Mouse (Mus musculus) limb, embryonic 14.5 days (tissue): ENCODE measurements at regions not wholly inside any gene's neighbourhood (a gene's known extent, or its start where the extent isn't known, plus 50 kb on each side); places are given as distances from the start of the nearest gene placed in this dataset.
A peak's percentile ranks its signal among the peaks of the same experiment; 100 is the strongest.

Experiments
- ATAC-seq: fragments of 200-750 bp; cut with Nextera tagmentation; 2 replicates; pipeline ENCODE4 v1.8.0; 2017; ENCODE audit warnings: low read depth, moderate number of reproducible peaks, moderate TSS enrichment; ENCODE audit not compliant: low FRiP score
- DNase-seq: peaks from one replicate; pipeline ENCODE4 v3.0.0-alpha.2; 2015; ENCODE audit warnings: low spot score
- H3K27ac ChIP-seq: fragments of 300-500 bp; sonication (generic); replicated peaks from 2 replicates; pipeline ENCODE4 v1.5.1; 2014; ENCODE audit warnings: low read depth, mild to moderate bottlenecking, low read length, moderate library complexity, mixed read lengths
- H3K27me3 ChIP-seq: fragments of 300-500 bp; sonication (generic); 2 replicates; pipeline ENCODE4 v1.6.1; 2014; ENCODE audit warnings: low read length, mixed read lengths; ENCODE audit not compliant: control insufficient read depth, insufficient read depth
- H3K36me3 ChIP-seq: fragments of 300-500 bp; sonication (generic); 2 replicates; pipeline ENCODE4 v1.6.1; 2014; ENCODE audit warnings: mild to moderate bottlenecking, low read length, moderate library complexity, mixed read lengths; ENCODE audit not compliant: control insufficient read depth, insufficient read depth
- H3K4me1 ChIP-seq: fragments of 300-500 bp; sonication (generic); 2 replicates; pipeline ENCODE4 v1.6.1; 2014; ENCODE audit warnings: antibody characterized with exemption, low read length, mixed read lengths; ENCODE audit not compliant: control insufficient read depth, insufficient read depth
- H3K4me2 ChIP-seq: fragments of 300-500 bp; sonication (generic); replicated peaks from 2 replicates; pipeline ENCODE4 v1.6.1; 2014; ENCODE audit warnings: low read depth, mild to moderate bottlenecking, low read length, moderate library complexity; ENCODE audit not compliant: severe bottlenecking
- H3K4me3 ChIP-seq: fragments of 300-500 bp; sonication (generic); replicated peaks from 2 replicates; pipeline ENCODE4 v1.5.1; 2014; ENCODE audit warnings: low read length
- H3K9ac ChIP-seq: fragments of 300-500 bp; sonication (generic); 2 replicates; pipeline ENCODE4 v1.6.1; 2014; ENCODE audit warnings: mild to moderate bottlenecking, low read depth, low read length, moderate library complexity; ENCODE audit not compliant: severe bottlenecking
- H3K9me3 ChIP-seq: fragments of 300-500 bp; sonication (generic); 2 replicates; pipeline ENCODE4 v1.6.1; 2016; ENCODE audit warnings: low read length; ENCODE audit not compliant: control insufficient read depth
- POLR2A ChIP-seq: fragments of 200-500 bp; IDR thresholded peaks from 2 replicates; pipeline ENCODE4 v1.8.0; 2012; ENCODE audit warnings: inconsistent platforms, mild to moderate bottlenecking, moderate library complexity, borderline replicate concordance; ENCODE audit not compliant: insufficient read depth, insufficient read length; ENCODE audit errors: extremely low read depth
- WGBS: fragments of 180-500 bp; shearing (Covaris S2); extraction: QIAGEN DNeasy Blood & Tissue Kit; methylation state at CpG from one replicate; pipeline ENCODE4 v1.1.7; 2014; 5-methylcytosine and 5-hydroxymethylcytosine counted together

DNA sequence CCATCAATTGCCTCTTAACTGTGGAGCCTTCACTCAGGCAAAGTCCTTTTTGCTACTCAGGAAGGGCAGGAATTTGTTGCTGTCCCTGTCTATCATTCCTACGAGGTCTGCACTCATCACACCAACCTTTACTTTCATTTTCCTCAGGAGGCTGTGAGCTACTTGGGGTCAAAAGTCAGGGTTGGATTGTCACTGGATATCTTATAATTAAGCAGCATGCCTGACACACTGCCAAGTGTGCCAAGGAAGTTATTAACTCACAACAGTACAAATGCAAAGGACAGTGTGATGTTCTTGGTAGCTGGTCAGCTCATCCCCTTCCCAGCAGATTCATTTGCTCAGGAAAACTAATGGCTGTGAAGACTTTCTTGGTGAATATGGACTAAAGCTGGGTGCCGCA lies 241.7 kb upstream of the Smlr1 start:
- H3K4me2 ChIP-seq = no peak overlapping the region
- no peaks in the 10 kb centered on the region for H3K4me1 ChIP-seq
- H3K36me3 ChIP-seq = no peaks in the 10 kb centered on the region
- H3K4me3 ChIP-seq = no peak overlapping the region
- no peak for TF ChIP-seq POLR2A
- H3K9me3 ChIP-seq = no peaks in the 10 kb centered on the region
- no peaks in the 10 kb centered on the region for H3K27me3 ChIP-seq
- H3K27ac ChIP-seq = no peak overlapping the region
- 79% methylated on average over 2 of the region's 2 CpGs for WGBS
- no peak for ATAC-seq
- no peak overlapping the region for H3K9ac ChIP-seq
- DNase-seq = no peak

DNA sequence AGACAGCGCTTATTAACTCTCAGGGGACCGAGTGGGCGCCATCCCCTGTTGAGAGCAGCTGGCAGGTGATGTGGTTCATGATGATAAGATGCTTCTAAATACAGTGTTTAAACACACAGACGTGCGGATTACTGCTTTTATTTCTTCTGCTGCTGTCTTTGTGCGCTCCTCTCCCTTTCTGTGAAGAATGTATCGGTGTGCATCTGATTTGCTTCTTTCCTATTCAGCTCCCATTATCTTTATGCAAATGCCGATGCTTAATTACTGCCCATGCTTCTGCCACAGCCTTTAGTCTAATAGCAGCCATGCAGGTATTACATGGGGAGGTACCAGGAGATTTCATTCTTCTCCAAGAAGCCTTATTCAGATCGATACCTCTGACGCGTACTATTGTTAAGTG lies 240.6 kb upstream of the Smlr1 start:
- no peak overlapping the region for H3K4me3 ChIP-seq
- H3K4me1 ChIP-seq = no peaks in the 10 kb centered on the region
- no peak overlapping the region for H3K4me2 ChIP-seq
- no peak for TF ChIP-seq POLR2A
- no peak overlapping the region for H3K9ac ChIP-seq
- H3K9me3 ChIP-seq = no peaks in the 10 kb centered on the region
- no peaks in the 10 kb centered on the region for H3K36me3 ChIP-seq
- 87% methylated on average over 11 of the region's 11 CpGs for WGBS
- DNase-seq = no peak
- ATAC-seq = no peak
- H3K27me3 ChIP-seq = no peaks in the 10 kb centered on the region
- no peak overlapping the region for H3K27ac ChIP-seq

DNA sequence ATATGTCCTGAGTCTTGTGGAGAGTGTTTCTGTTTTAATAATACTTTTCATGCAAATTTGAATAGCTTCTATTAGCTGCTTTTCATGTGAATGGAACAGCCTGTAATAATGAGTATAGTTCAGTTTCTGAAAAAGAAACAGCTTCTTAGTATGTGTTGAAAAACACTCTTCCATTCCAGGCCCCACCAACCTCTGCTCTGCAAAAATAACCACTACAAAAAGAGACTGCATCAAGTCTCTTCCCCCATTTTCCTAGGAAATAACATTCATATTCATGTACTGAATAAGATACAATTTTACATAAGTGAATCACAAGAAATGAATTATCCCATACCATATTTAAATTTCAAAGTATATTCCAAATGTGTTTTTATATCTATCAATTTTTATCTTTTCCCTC lies 234.0 kb upstream of the Smlr1 start:
- H3K4me1 ChIP-seq = no peaks in the 10 kb centered on the region
- DNase-seq (no peak), ATAC-seq (no peak)
- no peak for TF ChIP-seq POLR2A
- H3K27me3 ChIP-seq = no peaks in the 10 kb centered on the region
- H3K36me3 ChIP-seq = no peaks in the 10 kb centered on the region
- H3K4me2 ChIP-seq = no peak overlapping the region
- no peak overlapping the region for H3K9ac ChIP-seq
- no peak overlapping the region for H3K4me3 ChIP-seq
- no peak overlapping the region for H3K27ac ChIP-seq
- H3K9me3 ChIP-seq = no peaks in the 10 kb centered on the region

DNA sequence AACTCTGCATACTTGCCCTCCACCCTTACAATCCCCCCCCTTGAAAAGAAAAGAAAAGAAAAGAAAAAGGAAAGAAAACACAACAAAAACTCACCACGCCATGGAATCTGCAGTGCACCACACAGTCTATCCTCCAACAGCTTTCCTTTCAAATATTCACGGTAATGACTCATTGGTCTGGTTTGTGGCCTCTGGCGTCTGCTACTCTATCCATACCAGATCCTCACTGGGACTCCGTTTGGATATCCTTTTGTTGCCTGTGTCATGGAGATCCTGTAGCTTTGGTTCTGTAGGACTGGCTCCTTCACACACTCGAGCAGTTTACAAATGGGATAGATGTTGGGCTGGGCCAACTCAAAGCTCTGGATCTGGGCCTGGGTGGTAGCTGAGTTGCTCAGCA lies 232.4 kb upstream of the Smlr1 start:
- no peak for TF ChIP-seq POLR2A
- no peak overlapping the region for H3K27ac ChIP-seq
- H3K9ac ChIP-seq = no peak overlapping the region
- H3K27me3 ChIP-seq = no peaks in the 10 kb centered on the region
- H3K36me3 ChIP-seq = no peaks in the 10 kb centered on the region
- H3K4me1 ChIP-seq = no peaks in the 10 kb centered on the region
- H3K4me3 ChIP-seq = no peak overlapping the region
- DNase-seq (no peak), ATAC-seq (no peak)
- H3K4me2 ChIP-seq = no peak overlapping the region
- H3K9me3 ChIP-seq = no peaks in the 10 kb centered on the region
- WGBS = 83% methylated on average over 5 of the region's 5 CpGs

DNA sequence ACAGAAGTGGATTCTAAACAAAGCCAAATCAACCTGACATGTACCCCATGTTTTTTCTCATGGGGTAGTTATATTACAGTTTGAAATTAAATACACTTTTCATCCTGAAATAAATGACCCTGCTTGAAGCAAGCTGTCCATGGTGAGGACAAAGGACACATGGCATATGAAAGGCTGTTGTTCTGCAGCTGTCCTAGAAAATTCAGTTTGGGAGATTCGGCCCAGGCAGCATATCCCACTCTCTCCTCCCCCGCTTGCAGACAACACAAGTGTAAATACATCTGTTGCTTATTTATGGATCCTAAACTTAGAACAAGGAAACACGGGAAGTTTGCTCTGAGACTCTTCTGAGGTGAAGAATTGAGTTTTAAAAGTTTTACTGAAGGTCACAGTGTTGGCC lies 218.2 kb upstream of the Smlr1 start:
- no peak overlapping the region for H3K4me2 ChIP-seq
- H3K9ac ChIP-seq = no peak overlapping the region
- no peaks in the 10 kb centered on the region for H3K4me1 ChIP-seq
- no peak overlapping the region for H3K4me3 ChIP-seq
- H3K36me3 ChIP-seq = no peaks in the 10 kb centered on the region
- no peak for DNase-seq
- TF ChIP-seq POLR2A = no peak
- 38% methylated on average over 3 of the region's 3 CpGs for WGBS
- H3K9me3 ChIP-seq = no peaks in the 10 kb centered on the region
- peak; percentile 82 for ATAC-seq
- no peaks in the 10 kb centered on the region for H3K27me3 ChIP-seq
- no peak overlapping the region for H3K27ac ChIP-seq

DNA sequence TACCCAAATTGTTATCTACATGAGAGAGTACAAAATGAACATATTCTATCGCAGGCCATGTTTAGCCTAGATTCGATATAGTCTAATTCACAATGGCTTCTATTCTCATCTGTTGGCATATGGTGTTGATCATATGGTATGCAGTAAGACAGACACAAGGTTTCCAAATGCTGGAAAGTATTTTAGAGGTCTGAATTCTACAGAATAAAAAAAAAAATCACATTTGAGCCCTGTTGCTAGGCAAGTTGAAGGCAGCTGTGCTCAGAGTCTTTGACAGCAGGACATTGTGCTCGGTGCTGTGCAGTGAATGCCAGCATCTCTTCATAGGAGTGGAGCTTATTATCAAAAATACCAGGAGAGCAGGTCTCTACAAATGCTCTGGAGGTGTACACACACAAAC lies 206.6 kb upstream of the Smlr1 start:
- WGBS = 66% methylated on average over 3 of the region's 3 CpGs
- H3K9ac ChIP-seq = no peak overlapping the region
- no peak overlapping the region for H3K4me3 ChIP-seq
- no peak overlapping the region for H3K4me2 ChIP-seq
- no peaks in the 10 kb centered on the region for H3K9me3 ChIP-seq
- no peaks in the 10 kb centered on the region for H3K4me1 ChIP-seq
- H3K27ac ChIP-seq = no peak overlapping the region
- no peaks in the 10 kb centered on the region for H3K27me3 ChIP-seq
- no peaks in the 10 kb centered on the region for H3K36me3 ChIP-seq
- ATAC-seq (no peak), DNase-seq (no peak)
- TF ChIP-seq POLR2A = no peak
